Mouse (Mus musculus): Measurements from ENCODE around the gene Slc35e3. TPM values are rescaled to one million over a fixed set of nuclear protein-coding genes. Genes with fewer than 3 reads are reported as not detected.

Gene Slc35e3
- polyA plus RNA-seq, 1 experiment: 3.3 TPM

- 95% methylated on average over 17 of the region's 17 CpGs for WGBS
- no peak for DNase-seq (ENCODE audit: low read depth, low spot score)
Measured at GRCm38 (mm10) chr10:117777501-117778327, 31.5 kb upstream of the Slc35e3 start.

GRCm38 (mm10) chr10:117777103-117777470 lies 30.9 kb upstream of the Slc35e3 start:
- DNase-seq (ENCODE audit: low read depth, low spot score): no peak
- 96% methylated on average over 3 of the region's 3 CpGs for WGBS

GRCm38 (mm10) chr10:117776281-117777102 lies 30.3 kb upstream of the Slc35e3 start:
- no peak for DNase-seq (ENCODE audit: low read depth, low spot score)
- 78% methylated on average over 12 of the region's 12 CpGs for WGBS

- DNase-seq (ENCODE audit: low read depth, low spot score): no peak
- 90% methylated on average over 6 of the region's 6 CpGs for WGBS
Measured at GRCm38 (mm10) chr10:117775401-117776144, 29.4 kb upstream of the Slc35e3 start.

- no peak for DNase-seq (ENCODE audit: low read depth, low spot score)
- 95% methylated on average over 1 of the region's 1 CpGs for WGBS
Measured at GRCm38 (mm10) chr10:117774817-117775120, 28.6 kb upstream of the Slc35e3 start.

- DNase-seq (ENCODE audit: low read depth, low spot score): no peak
- 94% methylated on average over 22 of the region's 22 CpGs for WGBS
Measured at GRCm38 (mm10) chr10:117774011-117774816, 28.0 kb upstream of the Slc35e3 start.

- WGBS: 91% methylated on average over 7 of the region's 7 CpGs
- no peak for DNase-seq (ENCODE audit: low read depth, low spot score)
Measured at GRCm38 (mm10) chr10:117773106-117773720, 27.0 kb upstream of the Slc35e3 start.

GRCm38 (mm10) chr10:117772364-117773105 lies 26.4 kb upstream of the Slc35e3 start:
- 96% methylated on average over 17 of the region's 17 CpGs for WGBS
- no peak for DNase-seq (ENCODE audit: low read depth, low spot score)

- DNase-seq (ENCODE audit: low read depth, low spot score): no peak
- WGBS: 95% methylated on average over 10 of the region's 10 CpGs
Measured at GRCm38 (mm10) chr10:117771131-117771510, 25.0 kb upstream of the Slc35e3 start.

- 93% methylated on average over 18 of the region's 18 CpGs for WGBS
- no peak for DNase-seq (ENCODE audit: low read depth, low spot score)
Measured at GRCm38 (mm10) chr10:117770286-117771130, 24.3 kb upstream of the Slc35e3 start.

GRCm38 (mm10) chr10:117769541-117770285 lies 23.5 kb upstream of the Slc35e3 start:
- DNase-seq (ENCODE audit: low read depth, low spot score): no peak
- WGBS: 96% methylated on average over 9 of the region's 9 CpGs

GRCm38 (mm10) chr10:117768141-117768440 lies 21.9 kb upstream of the Slc35e3 start:
- 92% methylated on average over 7 of the region's 7 CpGs for WGBS
- no peak for DNase-seq (ENCODE audit: low read depth, low spot score)

- no peak for DNase-seq (ENCODE audit: low read depth, low spot score)
- 87% methylated on average over 10 of the region's 10 CpGs for WGBS
Measured at GRCm38 (mm10) chr10:117767286-117768140, 21.3 kb upstream of the Slc35e3 start.

- 90% methylated on average over 5 of the region's 5 CpGs for WGBS
Measured at GRCm38 (mm10) chr10:117766896-117767160, 20.7 kb upstream of the Slc35e3 start.

GRCm38 (mm10) chr10:117766111-117766895 lies 20.1 kb upstream of the Slc35e3 start:
- WGBS: 86% methylated on average over 16 of the region's 16 CpGs
- DNase-seq (ENCODE audit: low read depth, low spot score): no peak

More at GRCm38 (mm10) chr10:117766896-117767160, 20.7 kb upstream of the Slc35e3 start:
- DNase-seq (ENCODE audit: low read depth, low spot score): no peak
